Mouse (Mus musculus) forelimb bud, embryonic 11.5 days (tissue): ENCODE data around the gene Nos3.

Source experiments
- DNase-seq: peaks from one replicate; pipeline ENCODE4 v3.0.0-alpha.2; 2012; ENCODE audit warnings: low read depth, low spot score

Gene Nos3

GRCm38 (mm10) chr5:24399686-24400085 lies 35.1 kb downstream of the Nos3 start:
- no peak for DNase-seq

- DNase-seq: no peak
Measured at GRCm38 (mm10) chr5:24400362-24400761, 35.8 kb downstream of the Nos3 start.

- no peak for DNase-seq
Measured at GRCm38 (mm10) chr5:24400911-24401605, 36.4 kb downstream of the Nos3 start.

GRCm38 (mm10) chr5:24401969-24402368 lies 37.4 kb downstream of the Nos3 start:
- DNase-seq: no peak

GRCm38 (mm10) chr5:24404594-24405360 lies 40.2 kb downstream of the Nos3 start:
- no peak for DNase-seq

GRCm38 (mm10) chr5:24405389-24405876 lies 40.8 kb downstream of the Nos3 start:
- DNase-seq: no peak

- DNase-seq: no peak
Measured at GRCm38 (mm10) chr5:24408651-24409050, 44.0 kb downstream of the Nos3 start.

- no peak for DNase-seq
Measured at GRCm38 (mm10) chr5:24409466-24409865, 44.9 kb downstream of the Nos3 start.

GRCm38 (mm10) chr5:24412063-24412462 lies 47.5 kb downstream of the Nos3 start:
- DNase-seq: no peak

GRCm38 (mm10) chr5:24413042-24413693 lies 48.6 kb downstream of the Nos3 start, which contains the start of gene Asic3:
Gene Asic3 (plus strand): TSS chr5:24413392.
- no peak for DNase-seq

DNA sequence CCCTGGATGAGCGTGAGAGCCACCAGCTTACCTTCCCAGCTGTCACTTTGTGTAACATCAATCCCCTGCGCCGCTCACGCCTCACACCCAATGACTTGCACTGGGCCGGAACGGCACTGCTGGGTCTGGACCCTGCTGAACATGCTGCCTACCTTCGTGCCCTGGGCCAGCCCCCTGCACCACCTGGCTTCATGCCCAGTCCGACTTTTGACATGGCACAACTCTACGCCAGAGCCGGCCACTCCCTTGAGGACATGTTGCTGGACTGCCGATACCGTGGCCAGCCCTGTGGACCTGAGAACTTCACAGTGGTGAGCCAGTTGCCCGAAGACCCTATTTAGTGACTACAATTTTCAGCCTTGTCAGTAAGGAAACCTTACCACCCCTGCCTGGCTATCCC lies 49.3 kb downstream of the Nos3 start:
- no peak for DNase-seq

DNA sequence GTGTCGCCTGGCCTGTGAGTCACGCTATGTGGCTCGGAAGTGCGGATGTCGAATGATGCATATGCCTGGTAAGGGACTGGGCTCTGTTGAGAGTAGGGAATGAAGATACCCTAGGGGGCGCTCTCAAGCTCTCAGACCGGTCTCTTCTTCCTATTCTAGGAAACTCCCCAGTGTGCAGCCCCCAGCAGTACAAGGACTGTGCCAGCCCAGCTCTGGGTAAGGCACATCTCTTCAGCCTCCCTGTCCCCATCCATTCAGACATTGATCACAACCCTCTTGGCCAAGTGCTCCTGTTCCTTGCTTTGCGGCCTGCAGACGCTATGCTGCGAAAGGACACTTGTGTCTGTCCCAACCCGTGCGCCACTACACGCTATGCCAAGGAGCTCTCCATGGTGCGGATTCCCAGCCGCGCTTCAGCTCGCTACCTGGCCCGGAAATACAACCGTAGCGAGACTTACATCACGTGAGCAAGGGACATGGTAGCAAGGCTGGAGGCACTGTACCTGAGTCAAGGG lies 51.7 kb downstream of the Nos3 start:
- peak; percentile 65 for DNase-seq

DNA sequence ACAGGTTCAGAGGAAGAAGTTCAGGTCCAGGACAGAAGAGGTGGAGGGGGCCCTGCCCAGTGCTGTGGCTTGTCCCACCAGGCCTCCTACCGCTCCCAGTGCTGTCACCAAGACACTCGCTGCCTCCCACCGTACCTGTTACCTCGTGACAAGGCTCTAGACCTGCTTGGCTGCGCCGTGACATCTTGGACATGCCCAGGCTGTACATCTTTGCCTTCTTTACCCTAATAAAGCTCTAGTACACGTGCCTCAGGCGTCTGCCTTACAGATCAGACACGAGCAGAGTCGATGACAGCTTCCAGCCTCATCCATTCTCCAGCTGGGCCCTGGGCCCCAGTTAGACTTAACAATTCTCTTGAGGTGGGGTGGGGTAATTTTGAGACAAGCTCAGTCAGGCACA lies 53.0 kb downstream of the Nos3 start:
- no peak for DNase-seq

GRCm38 (mm10) chr5:24420381-24420780 lies 55.8 kb downstream of the Nos3 start:
- DNase-seq: no peak

- DNase-seq: peak; percentile 99
Measured at GRCm38 (mm10) chr5:24423129-24424003, 58.8 kb downstream of the Nos3 start, which contains the start of the genes Cdk5 and Slc4a2. Gene Cdk5 (minus strand): TSS chr5:24423530. Gene Slc4a2 (plus strand): TSS chr5:24423837.

- no peak for DNase-seq
Measured at GRCm38 (mm10) chr5:24424004-24424781, 59.6 kb downstream of the Nos3 start.

DNA sequence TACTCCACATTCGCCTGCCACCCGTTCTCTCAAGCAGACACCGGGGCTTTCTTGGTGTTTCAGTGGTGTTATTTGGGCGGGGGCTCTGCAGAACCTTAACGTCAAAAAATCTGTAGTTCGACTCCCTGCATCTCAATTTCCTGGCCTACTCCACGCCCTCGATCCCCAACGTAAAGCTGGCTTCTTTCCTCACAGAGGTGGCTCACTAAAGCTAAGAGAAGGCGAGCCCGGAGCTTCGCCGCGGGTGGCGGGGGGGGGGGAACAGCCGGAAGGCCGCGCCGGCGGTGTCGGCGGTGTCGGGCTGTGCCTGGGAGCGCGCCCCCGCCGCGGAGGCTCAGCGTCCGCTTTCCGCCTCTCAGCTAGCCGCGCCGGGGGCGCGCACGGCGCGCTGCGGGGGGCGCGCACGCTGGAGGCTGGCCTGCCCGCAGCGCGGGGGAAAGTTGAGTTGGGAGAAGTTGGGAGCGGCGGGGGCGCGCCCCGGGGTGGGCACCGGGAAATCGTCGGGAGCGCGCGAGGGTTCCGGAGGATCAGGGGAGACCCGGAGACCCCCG lies 60.3 kb downstream of the Nos3 start:
- DNase-seq: peak; percentile 88

GRCm38 (mm10) chr5:24425421-24426036 lies 60.9 kb downstream of the Nos3 start:
- no peak for DNase-seq

GRCm38 (mm10) chr5:24426037-24426432 lies 61.4 kb downstream of the Nos3 start:
- DNase-seq: no peak
